Mouse (Mus musculus) thymus, adult 2 months (tissue): Measurements from ENCODE around the gene Ptdss2.

Experiments
- CTCF ChIP-seq: fragments of 200-500 bp; IDR thresholded peaks from 2 replicates; pipeline ENCODE4 v1.5.1; 2012; ENCODE audit warnings: mild to moderate bottlenecking, control low read depth, low read length, moderate library complexity, borderline replicate concordance; ENCODE audit not compliant: control insufficient read depth, poor library complexity, insufficient read depth; ENCODE audit errors: extremely low read depth
- POLR2A ChIP-seq: fragments of 200-500 bp; IDR thresholded peaks from 2 replicates; pipeline ENCODE4 v1.6.1; 2012; ENCODE audit warnings: mild to moderate bottlenecking, low read length, control low read depth, moderate library complexity; ENCODE audit not compliant: control insufficient read depth, poor library complexity, insufficient read depth; ENCODE audit errors: extremely low read depth

- TF ChIP-seq CTCF (no peak), POLR2A (no peak)
Observed at GRCm38 (mm10) chr7:141120605-141121004, 1.6 kb upstream of the Ptdss2 start.
